Mouse (Mus musculus) lung, embryonic 14.5 days (tissue): Measurements from ENCODE around the gene Faah. TPM values are rescaled to one million over a fixed set of nuclear protein-coding genes. Genes with fewer than 3 reads are reported as not detected.
A peak's percentile ranks its signal among the peaks of the same experiment; 100 is the strongest.

Source experiments
- ATAC-seq: fragments of 200-750 bp; cut with Nextera tagmentation; 2 replicates; pipeline ENCODE4 v1.8.0; 2017; ENCODE audit warnings: mild to moderate bottlenecking, moderate TSS enrichment, moderate library complexity; ENCODE audit not compliant: insufficient read depth
- DNase-seq: peaks from one replicate; pipeline ENCODE4 v3.0.0-alpha.2; 2015
- H3K27ac ChIP-seq: fragments of 300-500 bp; sonication (generic); 2 replicates; pipeline ENCODE4 v1.5.1; 2014; ENCODE audit warnings: low read depth, mild to moderate bottlenecking, moderate library complexity
- H3K27me3 ChIP-seq: fragments of 300-500 bp; sonication (generic); 2 replicates; pipeline ENCODE4 v1.6.1; 2014; ENCODE audit warnings: low read length, control low read depth; ENCODE audit not compliant: insufficient read depth
- H3K36me3 ChIP-seq: fragments of 300-500 bp; sonication (generic); 2 replicates; pipeline ENCODE4 v1.6.1; 2014; ENCODE audit warnings: control low read depth; ENCODE audit not compliant: insufficient read depth
- H3K4me1 ChIP-seq: fragments of 300-500 bp; sonication (generic); 2 replicates; pipeline ENCODE4 v1.6.1; 2014; ENCODE audit warnings: antibody characterized with exemption, control low read depth; ENCODE audit not compliant: insufficient read depth
- H3K4me2 ChIP-seq: fragments of 300-500 bp; sonication (generic); 2 replicates; pipeline ENCODE4 v1.6.1; 2014; ENCODE audit warnings: mild to moderate bottlenecking
- H3K4me3 ChIP-seq: fragments of 300-500 bp; sonication (generic); 2 replicates; pipeline ENCODE4 v1.5.1; 2014; ENCODE audit warnings: low read depth, low read length
- H3K9ac ChIP-seq: fragments of 300-500 bp; sonication (generic); 2 replicates; pipeline ENCODE4 v1.6.1; 2014
- H3K9me3 ChIP-seq: fragments of 300-500 bp; sonication (generic); 2 replicates; pipeline ENCODE4 v1.6.1; 2016; ENCODE audit warnings: low read depth, low read length, control low read depth
- CTCF ChIP-seq: IDR thresholded peaks from 2 replicates; pipeline ENCODE4 v1.5.1; 2016; ENCODE audit warnings: antibody characterized with exemption, low read depth
- WGBS: fragments of 180-500 bp; shearing (Covaris S2); extraction: QIAGEN DNeasy Blood & Tissue Kit; methylation state at CpG from one replicate; pipeline ENCODE4 v1.1.7; 2014; 5-methylcytosine and 5-hydroxymethylcytosine counted together
- polyA plus RNA-seq: library from polyadenylated mRNA; unstranded; fragments of >200 nt; fragmentation: Nextera tagmentation; extraction: Ambion mirVana; gene quantifications from 2 replicates; pipeline ENCODE4 v1.2.1, GENCODE M21; 2014

Gene Faah
- polyA plus RNA-seq, 1 experiment from 2014 or later, result 6.3 TPM

- Histone ChIP-seq H3K27me3 (no peaks in the 10 kb centered on the region), H3K4me1 (no peaks in the 10 kb centered on the region), H3K27ac (no peak overlapping the region), H3K9ac (no peak overlapping the region), H3K4me2 (no peak overlapping the region), H3K4me3 (no peak overlapping the region), H3K9me3 (no peaks in the 10 kb centered on the region), H3K36me3 (no peaks in the 10 kb centered on the region)
- DNase-seq, result peak; percentile 63
- no peak for TF ChIP-seq CTCF
- no peak for ATAC-seq
- WGBS, result 62% methylated on average over 4 of the region's 4 CpGs
Observed at GRCm38 (mm10) chr4:116001206-116001605, 16.5 kb downstream of the Faah start.

GRCm38 (mm10) chr4:116000671-116001070, 17.1 kb downstream of the Faah start:
- H3K4me2 ChIP-seq, result no peak overlapping the region
- H3K27ac ChIP-seq, result no peak overlapping the region
- no peaks in the 10 kb centered on the region for H3K4me1 ChIP-seq
- 51% methylated on average over 6 of the region's 6 CpGs for WGBS
- no peak for TF ChIP-seq CTCF
- H3K27me3 ChIP-seq, result no peaks in the 10 kb centered on the region
- no peaks in the 10 kb centered on the region for H3K9me3 ChIP-seq
- no peak for ATAC-seq
- no peaks in the 10 kb centered on the region for H3K36me3 ChIP-seq
- no peak overlapping the region for H3K9ac ChIP-seq
- no peak overlapping the region for H3K4me3 ChIP-seq
- DNase-seq, result no peak

- DNase-seq (no peak), ATAC-seq (no peak; the same call in 1 of the 2 replicates)
- no peaks in the 10 kb centered on the region for H3K36me3 ChIP-seq
- no peak overlapping the region for H3K27ac ChIP-seq
- H3K27me3 ChIP-seq, result no peaks in the 10 kb centered on the region
- no peak overlapping the region for H3K4me2 ChIP-seq
- no peak overlapping the region for H3K9ac ChIP-seq
- no peaks in the 10 kb centered on the region for H3K9me3 ChIP-seq
- 52% methylated on average over 4 of the region's 4 CpGs for WGBS
- TF ChIP-seq CTCF, result no peak
- no peaks in the 10 kb centered on the region for H3K4me1 ChIP-seq
- H3K4me3 ChIP-seq, result no peak overlapping the region
Observed at GRCm38 (mm10) chr4:115996729-115997128, 21.0 kb downstream of the Faah start.

- no peak for TF ChIP-seq CTCF
- no peak overlapping the region for H3K9ac ChIP-seq
- no peaks in the 10 kb centered on the region for H3K27me3 ChIP-seq
- H3K36me3 ChIP-seq, result no peaks in the 10 kb centered on the region
- ATAC-seq, result no peak; the same call in 1 of the 2 replicates
- H3K4me2 ChIP-seq, result no peak overlapping the region
- no peak overlapping the region for H3K27ac ChIP-seq
- H3K4me3 ChIP-seq, result no peak overlapping the region
- DNase-seq, result no peak
- H3K4me1 ChIP-seq, result no peaks in the 10 kb centered on the region
- no peaks in the 10 kb centered on the region for H3K9me3 ChIP-seq
- 68% methylated on average over 2 of the region's 2 CpGs for WGBS
Observed at GRCm38 (mm10) chr4:115995376-115995730, 22.4 kb downstream of the Faah start.

- WGBS, result 80% methylated on average over 16 of the region's 16 CpGs
- DNase-seq (no peak), ATAC-seq (no peak)
- Histone ChIP-seq H3K4me3 (no peak overlapping the region), H3K27me3 (no peaks in the 10 kb centered on the region), H3K27ac (no peak overlapping the region), H3K4me2 (no peak overlapping the region), H3K9me3 (no peaks in the 10 kb centered on the region), H3K4me1 (no peaks in the 10 kb centered on the region), H3K36me3 (no peaks in the 10 kb centered on the region), H3K9ac (no peak overlapping the region)
- no peak for TF ChIP-seq CTCF
Observed at GRCm38 (mm10) chr4:115994662-115995375, 22.9 kb downstream of the Faah start.

GRCm38 (mm10) chr4:115989382-115989781, 28.3 kb downstream of the Faah start:
- no peak for TF ChIP-seq CTCF
- no peak for DNase-seq
- H3K4me2 ChIP-seq, result no peak overlapping the region
- WGBS, result 69% methylated on average over 7 of the region's 7 CpGs
- H3K4me1 ChIP-seq, result no peaks in the 10 kb centered on the region
- no peak overlapping the region for H3K4me3 ChIP-seq
- H3K9ac ChIP-seq, result no peak overlapping the region
- no peaks in the 10 kb centered on the region for H3K36me3 ChIP-seq
- H3K9me3 ChIP-seq, result no peaks in the 10 kb centered on the region
- no peaks in the 10 kb centered on the region for H3K27me3 ChIP-seq
- ATAC-seq, result no peak
- no peak overlapping the region for H3K27ac ChIP-seq

- 69% methylated on average over 5 of the region's 5 CpGs for WGBS
- no peak for ATAC-seq
- H3K27me3 ChIP-seq, result no peaks in the 10 kb centered on the region
- no peaks in the 10 kb centered on the region for H3K9me3 ChIP-seq
- no peaks in the 10 kb centered on the region for H3K36me3 ChIP-seq
- TF ChIP-seq CTCF, result no peak
- no peak for DNase-seq
- no peak overlapping the region for H3K9ac ChIP-seq
- H3K27ac ChIP-seq, result no peak overlapping the region
- no peak overlapping the region for H3K4me3 ChIP-seq
- no peaks in the 10 kb centered on the region for H3K4me1 ChIP-seq
- no peak overlapping the region for H3K4me2 ChIP-seq
Observed at GRCm38 (mm10) chr4:115987858-115988530, 29.7 kb downstream of the Faah start.
